Mouse (Mus musculus) lung, adult 2 months (tissue): ENCODE data around the gene Gramd4.

Experiments used
- CTCF ChIP-seq: fragments of 200-500 bp; IDR thresholded peaks from 2 replicates; pipeline ENCODE4 v1.5.1; 2011; ENCODE audit warnings: mild to moderate bottlenecking, low read length, control low read depth; ENCODE audit not compliant: insufficient read depth
- POLR2A ChIP-seq: fragments of 200-500 bp; IDR thresholded peaks from 2 replicates; pipeline ENCODE4 v1.6.1; 2011; ENCODE audit warnings: low read depth, mild to moderate bottlenecking, control low read depth, low read length, borderline replicate concordance; ENCODE audit errors: extremely low read depth

- no peak for TF ChIP-seq POLR2A
- TF ChIP-seq CTCF, result no peak
These were observed 126.6 kb downstream of the Gramd4 start for GRCm38 (mm10) chr15:86184071-86184470.
